Mouse (Mus musculus): Measurements from ENCODE around the gene Igdcc4. TPM values are rescaled to one million over a fixed set of nuclear protein-coding genes. Genes with fewer than 3 reads are reported as not detected.

Igdcc4 gene
- total RNA-seq, 2 experiments from 2014 or later = 26.1 to 30.4 TPM

GRCm38 (mm10) chr9:65154692-65155455 is 53.6 kb downstream of the Igdcc4 start:
- DNase-seq (ENCODE audit: low spot score in 2 of 2) = no peak

- no peak for DNase-seq (ENCODE audit: low spot score in 2 of 2)
These were observed 55.3 kb downstream of the Igdcc4 start for GRCm38 (mm10) chr9:65156604-65157003.

DNA sequence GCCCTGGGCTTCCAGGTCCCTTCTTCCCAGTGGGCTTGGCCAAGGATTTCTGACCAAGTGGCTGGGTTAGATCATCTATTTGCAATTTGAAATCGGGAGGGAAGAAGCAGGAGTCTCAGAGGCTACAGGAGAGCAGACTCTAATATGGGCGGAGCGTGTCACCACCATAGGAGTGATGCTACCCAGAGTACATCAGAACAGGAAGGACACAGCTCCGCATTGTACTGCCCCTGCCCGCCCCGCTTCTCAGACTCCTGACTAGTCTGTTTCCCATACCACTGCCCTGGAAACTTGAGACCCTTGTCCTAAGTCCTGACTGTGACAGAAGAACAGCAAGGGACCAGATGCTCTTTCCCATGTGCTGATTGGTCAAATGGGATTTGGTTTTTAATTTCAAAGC is 56.3 kb downstream of the Igdcc4 start:
- DNase-seq (ENCODE audit: low spot score in 2 of 2) = no peak

DNA sequence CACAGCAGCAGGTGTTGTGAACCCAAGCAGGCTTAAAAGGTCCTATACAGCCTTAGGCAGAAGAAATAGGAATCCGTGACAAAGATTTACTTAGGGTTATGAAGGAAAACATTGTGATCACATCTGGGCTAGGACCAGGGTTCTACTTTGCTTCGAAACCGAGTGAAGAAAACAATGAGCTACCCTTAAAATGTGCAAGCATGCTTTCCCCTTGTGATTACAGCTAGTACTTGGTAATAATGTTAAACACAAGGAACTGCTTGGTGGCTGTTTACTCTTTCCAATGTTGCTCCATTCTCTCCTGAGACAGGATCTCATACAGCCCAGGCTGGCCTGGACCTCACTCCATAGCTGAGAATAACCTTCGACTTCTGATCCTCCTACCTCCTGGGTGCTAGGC is 59.9 kb downstream of the Igdcc4 start:
- DNase-seq (ENCODE audit: low spot score in 2 of 2) = no peak

DNA sequence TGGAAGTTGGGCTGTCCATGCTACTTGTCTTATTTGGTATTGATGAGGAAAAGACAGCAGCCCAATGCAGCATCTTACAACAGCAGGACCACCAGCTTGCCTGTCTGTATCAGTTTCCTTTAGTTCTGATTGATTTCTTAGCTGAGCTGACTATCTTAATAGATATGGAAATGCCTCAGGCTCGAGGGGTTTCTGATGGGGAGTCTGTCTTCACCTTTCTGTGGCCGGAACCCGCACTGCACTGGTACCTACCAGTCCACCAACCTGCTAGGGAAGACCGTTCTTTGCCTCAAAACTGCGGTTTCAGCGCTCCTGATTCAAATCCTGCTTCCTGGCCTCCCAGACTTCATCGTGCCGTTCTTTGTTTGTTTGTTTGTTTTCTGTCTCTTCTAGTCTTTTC is 60.6 kb downstream of the Igdcc4 start:
- DNase-seq (ENCODE audit: low spot score in 2 of 2) = no peak

DNA sequence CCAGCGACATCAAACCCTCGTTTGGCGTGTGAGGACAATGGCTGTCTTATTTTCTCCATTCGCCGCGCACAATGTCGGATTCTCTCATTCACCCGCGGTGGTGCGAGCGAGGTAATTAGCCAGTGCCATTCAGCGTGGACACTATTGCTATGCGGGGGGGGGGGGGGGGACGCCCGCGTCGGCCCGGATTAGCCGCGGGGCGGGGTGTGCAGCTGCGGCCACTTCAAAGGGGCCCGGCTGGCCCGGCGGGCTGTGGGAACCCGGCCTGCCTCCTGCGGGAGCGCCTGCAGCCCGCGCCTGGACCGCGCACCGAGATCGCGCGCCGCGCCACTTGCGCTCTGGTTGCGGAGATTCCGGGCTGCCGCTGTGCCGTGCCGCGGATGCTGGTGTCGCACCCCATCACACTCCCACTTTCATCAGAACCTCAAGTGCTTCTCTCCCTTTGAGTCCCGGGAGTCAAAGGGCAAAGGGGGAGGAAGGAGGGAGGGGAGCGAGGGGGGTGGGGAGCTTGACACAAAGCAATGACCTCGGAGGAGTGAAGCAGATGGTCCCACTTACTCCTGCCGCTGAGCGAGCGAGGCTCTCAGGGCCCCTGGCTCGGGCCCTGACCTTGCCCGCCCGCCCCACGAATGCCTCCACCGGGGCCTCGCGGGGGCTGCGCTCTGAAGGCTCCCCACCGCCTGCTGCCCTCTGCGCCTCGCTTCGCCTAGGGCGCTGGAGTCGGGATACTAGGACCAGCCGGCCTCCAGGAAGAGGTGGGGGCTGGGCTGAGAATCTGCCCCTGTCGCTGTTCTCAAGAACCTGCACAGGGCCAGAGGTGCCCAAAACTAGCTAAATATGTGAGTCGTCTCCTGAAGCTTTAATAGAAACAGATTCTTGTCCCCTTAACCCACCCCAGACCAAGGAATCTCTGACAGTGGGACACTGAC is 61.7 kb downstream of the Igdcc4 start:
- DNase-seq (ENCODE audit: low spot score in 2 of 2) = peak in 1 of 2 experiments; percentile 32

- DNase-seq (ENCODE audit: low spot score in 2 of 2) = no peak
These were observed 63.6 kb downstream of the Igdcc4 start for GRCm38 (mm10) chr9:65164870-65165269.

GRCm38 (mm10) chr9:65166386-65166785 is 65.1 kb downstream of the Igdcc4 start:
- DNase-seq (ENCODE audit: low spot score in 2 of 2) = no peak

GRCm38 (mm10) chr9:65168534-65168933 is 67.2 kb downstream of the Igdcc4 start:
- DNase-seq (ENCODE audit: low spot score in 2 of 2) = no peak

DNA sequence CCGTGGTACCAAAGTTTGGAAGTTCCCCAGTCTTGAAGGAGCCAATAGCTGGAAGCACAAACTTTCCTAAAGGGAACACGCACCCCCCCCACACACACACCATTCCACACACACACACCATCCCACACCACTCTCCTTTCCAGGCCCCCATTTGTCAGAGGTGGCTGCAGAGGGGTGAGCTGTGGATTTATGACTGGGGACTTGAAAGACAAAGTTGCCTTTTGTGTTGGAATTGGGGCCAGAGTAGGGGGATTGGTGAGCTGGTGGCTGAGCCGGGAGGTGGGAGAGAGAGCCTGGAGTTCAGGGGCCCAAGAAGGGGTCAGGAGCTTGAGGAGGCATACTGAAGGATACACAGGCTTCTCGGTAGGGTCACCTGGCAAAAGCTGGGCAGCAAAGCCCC is 67.7 kb downstream of the Igdcc4 start:
- no peak for DNase-seq (ENCODE audit: low spot score in 2 of 2)

DNA sequence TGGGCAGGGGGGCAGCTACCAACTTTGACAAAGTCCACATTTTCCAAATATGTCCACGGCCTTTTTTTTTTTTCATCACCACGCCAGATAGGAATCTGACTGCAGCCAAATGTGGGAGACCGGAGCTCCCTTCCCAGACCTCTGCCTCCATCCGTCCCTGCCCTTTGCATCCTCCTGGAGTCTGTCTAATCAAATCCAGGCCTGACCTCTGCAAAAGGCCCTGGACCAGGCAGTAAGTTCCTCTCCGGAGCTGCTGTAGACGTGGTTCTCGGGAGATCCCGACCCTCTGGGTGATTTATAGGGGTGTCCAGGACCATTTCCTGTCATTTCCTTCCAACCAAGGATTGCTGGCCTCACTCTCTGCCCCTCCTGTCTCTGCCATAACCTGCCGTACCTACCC is 71.4 kb downstream of the Igdcc4 start:
- DNase-seq (ENCODE audit: low spot score in 2 of 2) = no peak

DNA sequence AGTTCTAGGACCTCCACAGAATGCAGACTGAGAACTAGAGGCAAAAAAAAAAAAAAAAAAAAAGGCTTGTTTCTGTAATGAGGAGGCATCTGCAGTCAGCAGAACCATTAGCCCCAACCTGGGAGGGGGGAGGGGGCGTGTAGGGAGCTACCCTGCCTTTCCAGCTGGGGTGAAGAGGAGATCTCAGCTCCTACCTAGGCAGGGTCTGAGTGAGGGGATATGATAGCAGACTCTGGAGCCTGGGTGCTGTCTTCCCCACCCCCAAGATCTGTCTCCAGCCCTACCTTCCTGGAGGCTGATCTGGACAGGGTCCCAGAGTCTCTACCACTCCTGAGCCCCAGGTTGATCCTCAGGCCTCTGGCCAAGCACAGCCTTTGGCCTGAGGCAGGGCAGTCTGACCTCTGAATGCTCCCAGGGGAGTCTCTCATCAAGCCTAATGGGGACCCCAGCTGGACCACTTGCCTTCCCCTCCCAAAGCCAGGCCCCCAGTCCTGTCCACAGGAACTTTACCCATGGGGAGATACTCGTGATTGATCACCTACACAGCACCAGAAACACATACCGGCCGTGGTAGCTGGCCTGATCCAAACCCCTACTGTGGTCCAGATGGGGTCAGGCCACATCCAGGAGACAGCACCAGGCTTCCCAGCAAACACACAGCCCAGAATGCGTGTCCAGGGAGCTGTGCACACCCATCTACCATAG is 74.1 kb downstream of the Igdcc4 start:
- DNase-seq (ENCODE audit: low spot score in 2 of 2) = no peak

DNA sequence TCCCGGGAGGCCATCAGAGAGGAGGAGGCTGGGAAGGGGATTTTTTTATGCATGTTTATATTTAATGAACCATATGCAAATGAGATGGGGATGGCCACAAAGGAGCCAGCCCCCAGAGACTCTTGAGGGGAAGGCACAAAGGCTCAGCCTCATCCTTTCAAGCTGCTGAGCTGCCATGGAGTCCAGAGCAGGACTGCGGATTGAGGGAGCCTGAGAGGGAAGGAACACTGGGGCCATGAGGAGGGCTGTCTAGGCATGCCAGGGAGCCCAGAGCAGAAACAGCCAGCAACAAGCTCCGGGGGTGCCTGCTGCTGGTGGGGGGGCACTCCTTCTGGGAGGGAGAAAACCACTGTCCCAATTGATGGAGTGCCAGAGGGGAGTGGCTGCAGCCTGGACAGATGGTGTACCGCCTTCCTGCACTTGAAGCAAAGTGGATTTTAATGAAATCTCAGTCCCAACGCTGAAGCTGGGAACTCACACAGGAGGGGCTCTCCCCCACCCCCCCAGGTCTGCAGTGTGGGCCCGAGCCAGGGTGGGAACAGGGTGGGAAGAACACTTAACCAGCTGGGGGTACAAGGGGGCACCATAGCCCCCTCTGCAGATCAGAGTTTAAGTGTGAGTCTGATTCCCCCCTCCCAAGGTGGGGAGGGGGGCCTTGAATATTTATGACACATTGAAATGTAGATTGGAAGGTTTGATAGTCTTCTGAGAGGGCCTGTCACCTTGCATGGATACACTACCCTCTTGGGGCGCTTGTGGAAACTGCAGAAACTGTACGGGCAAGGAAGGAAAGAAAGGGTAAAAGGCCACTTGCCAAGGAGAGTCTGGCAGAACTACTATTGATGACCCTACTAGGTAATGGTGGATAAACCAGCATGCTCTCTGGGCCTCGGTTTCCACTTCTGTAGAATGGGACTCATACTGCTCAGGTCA is 74.9 kb downstream of the Igdcc4 start:
- DNase-seq (ENCODE audit: low spot score in 2 of 2) = peak in 1 of 2 experiments; percentile 46

GRCm38 (mm10) chr9:65177497-65177896 is 76.2 kb downstream of the Igdcc4 start:
- DNase-seq (ENCODE audit: low spot score in 2 of 2) = no peak

GRCm38 (mm10) chr9:65177912-65178311 is 76.6 kb downstream of the Igdcc4 start:
- DNase-seq (ENCODE audit: low spot score in 2 of 2) = no peak

GRCm38 (mm10) chr9:65178336-65179213 is 77.3 kb downstream of the Igdcc4 start:
- DNase-seq (ENCODE audit: low spot score in 2 of 2) = peak in 1 of 2 experiments; percentile 45

DNA sequence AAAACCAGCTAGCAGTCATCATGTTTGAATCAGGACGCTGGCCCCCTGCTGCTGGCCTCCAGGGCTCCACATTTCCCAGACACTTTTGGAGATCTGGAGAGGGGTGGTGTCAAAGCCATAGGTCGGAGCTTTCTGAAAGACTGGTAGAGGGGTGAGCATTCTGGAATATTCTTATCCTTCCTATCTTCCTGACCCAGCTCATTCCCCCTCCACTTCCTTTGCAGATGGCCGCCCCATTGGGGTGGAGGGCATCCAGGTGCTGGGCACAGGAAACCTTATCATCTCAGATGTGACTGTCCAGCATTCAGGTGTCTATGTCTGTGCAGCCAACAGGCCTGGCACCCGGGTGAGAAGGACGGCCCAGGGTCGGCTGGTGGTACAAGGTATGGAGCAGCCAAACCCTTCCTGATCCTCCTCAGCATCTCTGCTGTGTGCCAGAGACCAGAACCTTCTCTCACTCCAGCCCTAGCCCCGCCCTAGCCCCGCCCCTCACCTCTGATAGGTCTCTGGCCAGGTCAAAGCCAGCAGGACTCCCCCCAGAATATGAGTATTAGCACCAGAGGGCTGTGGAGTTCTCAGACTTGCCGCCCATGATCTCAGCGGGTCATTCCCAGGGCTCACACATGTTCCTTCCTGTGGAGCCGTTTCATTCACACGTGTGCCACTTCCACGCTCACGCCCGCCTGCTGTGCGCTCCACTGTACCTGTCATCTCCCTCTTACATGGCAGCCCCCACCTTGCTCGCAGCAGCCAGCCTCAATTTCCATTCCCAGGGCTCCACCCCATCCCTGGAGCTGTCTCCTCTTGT is 78.7 kb downstream of the Igdcc4 start:
- DNase-seq (ENCODE audit: low spot score in 2 of 2) = no peak

All from layer of hippocampus, postnatal 14 days (tissue).